Mouse (Mus musculus) olfactory bulb, adult 2 months (tissue): ENCODE data around the gene Banf1.

Source experiments
- CTCF ChIP-seq: fragments of 200-500 bp; IDR thresholded peaks from 2 replicates; pipeline ENCODE4 v1.5.1; 2012; ENCODE audit warnings: low read depth, mild to moderate bottlenecking, low read length, moderate library complexity; ENCODE audit not compliant: insufficient read depth
- POLR2A ChIP-seq: fragments of 200-500 bp; IDR thresholded peaks from 2 replicates; pipeline ENCODE4 v1.6.1; 2012; ENCODE audit warnings: mild to moderate bottlenecking, low read depth, low read length, moderate library complexity; ENCODE audit not compliant: insufficient read depth

- TF ChIP-seq CTCF (no peak), POLR2A (no peak)
Observed at GRCm38 (mm10) chr19:5327970-5328369, 39.0 kb downstream of the Banf1 start.
